Mouse (Mus musculus) pancreas, adult 10 weeks (tissue): Measurements from ENCODE around the gene Mthfsl. TPM values are rescaled to one million over a fixed set of nuclear protein-coding genes. Genes with fewer than 3 reads are reported as not detected.

Experiments used
- polyA plus RNA-seq: library from polyadenylated mRNA; stranded (reverse); fragments of 350-450 nt; fragmentation: Illumina TruSeq; extraction: RNeasy Lipid Tissue Mini Kit (QIAGEN cat#74804); gene quantifications from one replicate; pipeline ENCODE4 v1.2.3, GENCODE M21; 2015; ENCODE audit warnings: low read depth, low replicate concordance; ENCODE audit not compliant: insufficient read depth

The Mthfsl gene
- polyA plus RNA-seq: 7.1 TPM

GRCm38 (mm10) chr9:88719989-88720537 lies at the start of gene Mthfsl:
Gene Mthfsl, minus strand, starts transcription at chr9:88720296.

GRCm38 (mm10) chr9:88731728-88732127 lies 11.6 kb upstream of the Mthfsl start, which contains the start of gene Bcl2a1d:
Gene Bcl2a1d, minus strand, starts transcription at chr9:88731914.

Other genes starting within 250 kb of the Mthfsl start
- gene Syncrip, start 237.7 kb downstream of the Mthfsl start, polyA plus RNA-seq: 13.3 TPM
- 2.5 TPM for gene Zfp949, start 172.3 kb downstream of the Mthfsl start, polyA plus RNA-seq
- gene Trim43a, start 139.4 kb downstream of the Mthfsl start, polyA plus RNA-seq: not detected
- not detected for gene Bcl2a1d, start 11.6 kb upstream of the Mthfsl start, polyA plus RNA-seq
- not detected for gene Trim43c, start 118.9 kb upstream of the Mthfsl start, polyA plus RNA-seq
- gene Bcl2a1a, start 236.6 kb upstream of the Mthfsl start, polyA plus RNA-seq: not detected